Mouse (Mus musculus): ENCODE measurements at regions not wholly inside any gene's neighbourhood (a gene's known extent, or its start where the extent isn't known, plus 50 kb on each side); places are given as distances from the start of the nearest gene placed in this dataset.

DNA sequence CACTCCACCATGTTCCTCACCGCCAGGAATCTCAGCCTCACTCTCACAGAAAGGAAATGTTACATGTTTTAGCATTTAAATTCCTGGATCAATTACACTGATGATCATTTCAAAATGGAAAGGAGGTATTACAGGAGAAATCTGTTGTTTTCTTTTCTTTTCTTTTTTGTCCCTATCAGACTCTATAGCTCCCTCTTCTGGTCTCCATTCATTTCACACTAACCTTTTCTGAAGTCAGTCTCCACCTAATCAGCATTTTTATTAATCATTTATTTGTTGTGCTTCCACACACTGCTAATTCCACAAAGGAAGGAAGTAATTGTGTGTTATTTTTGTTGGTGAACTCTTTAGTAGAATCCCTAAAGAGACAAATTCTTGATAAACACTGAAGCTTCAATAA is 130.5 kb upstream of the Car10 start:
- no peak for DNase-seq (ENCODE audit: low read depth, low spot score)

DNA sequence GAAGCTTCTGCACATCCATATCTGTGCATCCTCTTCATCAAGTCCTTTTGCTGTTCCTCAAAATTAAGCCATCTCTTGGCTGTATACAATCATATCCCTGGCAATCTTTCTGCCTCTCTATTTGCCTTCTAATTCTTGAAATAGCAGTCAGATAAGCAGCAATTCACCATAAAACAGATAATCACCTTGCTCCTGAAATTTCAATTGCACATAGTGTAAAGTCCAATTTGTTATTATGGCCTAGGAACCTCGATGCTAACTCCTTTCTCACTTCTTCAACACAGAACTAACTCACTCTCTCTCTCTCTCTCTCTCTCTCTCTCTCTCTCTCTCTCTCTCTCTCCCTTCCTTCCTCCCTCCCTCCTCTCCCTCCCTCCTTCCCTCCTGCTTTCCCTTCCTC is 98.2 kb upstream of the Car10 start:
- no peak for DNase-seq (ENCODE audit: low read depth, low spot score)

DNA sequence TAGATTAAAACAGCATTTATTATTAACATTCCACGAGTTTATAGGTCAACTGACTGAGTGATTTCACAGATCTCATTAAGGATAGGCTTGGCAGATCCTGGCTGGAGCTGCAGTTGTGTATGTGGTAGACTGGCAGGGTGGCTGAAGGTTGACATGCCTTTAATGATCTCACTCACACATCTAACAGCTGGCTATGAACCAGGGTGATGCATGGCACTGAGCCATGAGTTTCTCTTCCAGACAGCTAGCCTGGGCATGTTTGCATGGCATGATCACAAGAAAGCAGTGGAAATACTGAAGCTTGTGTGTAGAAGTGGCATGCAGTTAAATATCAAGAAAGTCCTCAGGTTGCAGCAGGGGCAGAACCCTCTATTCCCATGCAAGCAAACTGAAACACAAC is 91.8 kb upstream of the Car10 start:
- DNase-seq (ENCODE audit: low read depth, low spot score) = no peak

DNA sequence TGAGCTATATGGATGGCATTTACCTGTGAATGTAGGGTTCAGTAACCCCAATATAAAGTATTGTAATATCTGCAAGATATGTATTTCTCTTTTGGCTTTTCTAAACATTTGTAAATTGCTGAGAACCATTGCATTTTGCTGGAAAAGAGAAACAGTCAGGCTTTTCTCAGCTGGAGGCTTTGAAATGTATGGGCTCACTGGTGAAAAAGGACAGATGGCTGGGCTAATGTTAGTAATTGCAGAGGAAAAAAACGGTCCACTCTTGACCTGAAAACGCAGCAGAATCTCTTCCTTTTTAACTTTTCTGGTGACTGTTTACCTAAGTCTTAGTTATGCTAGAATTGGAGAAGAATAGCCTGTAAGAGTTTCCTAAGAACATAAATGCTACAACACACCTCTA is 71.8 kb upstream of the Car10 start:
- no peak for DNase-seq (ENCODE audit: low read depth, low spot score)

DNA sequence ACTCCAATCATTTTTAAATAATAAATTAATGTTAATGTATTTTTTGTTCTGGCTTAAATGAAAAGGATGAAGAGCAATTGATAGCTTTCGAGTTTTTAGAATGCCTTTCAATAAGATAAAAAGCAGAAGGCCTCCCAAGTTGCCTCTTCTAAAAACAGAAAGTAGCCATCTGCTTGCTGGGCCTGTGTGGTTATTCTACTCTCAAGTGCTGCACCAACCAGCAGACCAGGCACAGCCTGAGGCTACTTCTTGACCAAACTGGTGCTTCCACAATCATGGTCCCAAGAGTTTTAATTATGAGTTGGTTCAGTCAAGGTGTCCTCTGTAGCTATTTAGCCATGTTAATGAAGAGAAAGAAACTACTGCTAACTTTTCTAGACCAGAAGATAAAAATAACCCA is 62.3 kb upstream of the Car10 start:
- peak; percentile 33 for DNase-seq (ENCODE audit: low read depth, low spot score)

- no peak for DNase-seq (ENCODE audit: low read depth, low spot score)
Measured at GRCm38 (mm10) chr11:93037846-93038245, 60.0 kb upstream of the Car10 start.

DNA sequence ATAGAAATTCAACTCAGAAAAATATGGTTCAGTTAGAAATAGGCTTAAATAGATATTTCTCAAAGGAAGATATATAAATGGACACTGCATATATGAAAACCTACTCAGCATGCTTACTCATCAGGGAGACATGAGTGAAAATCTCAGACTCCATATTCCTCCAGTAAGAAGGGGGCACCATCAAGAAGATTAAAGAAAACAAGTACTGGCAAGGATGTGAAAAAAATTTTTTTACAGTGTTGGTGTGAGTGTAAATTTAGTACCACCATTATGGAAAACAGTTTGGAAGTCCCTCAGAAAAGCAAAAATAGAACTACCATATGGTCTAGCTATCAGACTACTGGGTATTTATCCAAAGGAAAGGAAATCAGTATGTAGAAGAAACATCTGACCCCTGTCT is 58.5 kb upstream of the Car10 start:
- DNase-seq (ENCODE audit: low read depth, low spot score) = no peak

- DNase-seq (ENCODE audit: low read depth, low spot score) = no peak
Measured at GRCm38 (mm10) chr11:93040816-93041215, 57.0 kb upstream of the Car10 start.

DNA sequence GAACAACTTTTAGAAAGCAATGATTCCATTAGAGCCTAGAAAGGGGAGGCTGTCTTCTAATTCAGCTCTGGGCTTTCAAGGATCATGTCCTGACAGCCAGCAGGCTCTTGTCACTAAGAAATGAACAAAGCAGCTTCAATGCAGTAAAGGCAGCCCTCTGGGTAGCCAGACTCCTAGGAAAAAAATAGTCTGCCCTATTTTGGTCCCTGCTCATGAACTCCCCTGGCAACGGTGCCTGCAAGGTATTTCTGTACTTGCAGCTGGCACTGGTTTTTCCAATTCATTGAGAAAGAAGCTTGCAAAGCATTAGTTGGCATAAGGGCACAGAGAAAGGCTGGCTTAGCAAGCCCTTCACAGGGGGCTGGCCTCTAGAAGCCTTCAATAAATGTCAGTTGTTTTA is 52.8 kb upstream of the Car10 start:
- no peak for DNase-seq (ENCODE audit: low read depth, low spot score)
